Mouse (Mus musculus) G1E (cell line): ENCODE results near the gene Man2a1.

ENCODE experiments used
- CTCF ChIP-seq: IDR thresholded peaks from 2 replicates; pipeline ENCODE4 v1.5.1; 2012; ENCODE audit warnings: low read depth, low read length, inconsistent platforms, mixed read lengths
- GATA1 ChIP-seq: IDR thresholded peaks from 2 replicates; pipeline ENCODE4 v1.6.1; 2012; ENCODE audit warnings: borderline replicate concordance, low read length, inconsistent platforms, mixed read lengths
- TAL1 ChIP-seq: conservative IDR thresholded peaks from 2 replicates; pipeline ENCODE4 v1.6.1; 2012; ENCODE audit warnings: low read depth, low read length, inconsistent platforms, mixed read lengths

GRCm38 (mm10) chr17:64788301-64788700 is 187.8 kb downstream of the Man2a1 start:
- no peak for TF ChIP-seq CTCF
- no peak for TF ChIP-seq TAL1
- no peak for TF ChIP-seq GATA1
